Mouse (Mus musculus) olfactory bulb, adult 2 months (tissue): ENCODE results near the gene Man1c1.

Experiments
- CTCF ChIP-seq: fragments of 200-500 bp; IDR thresholded peaks from 2 replicates; pipeline ENCODE4 v1.5.1; 2012; ENCODE audit warnings: low read depth, mild to moderate bottlenecking, low read length, moderate library complexity; ENCODE audit not compliant: insufficient read depth
- POLR2A ChIP-seq: fragments of 200-500 bp; IDR thresholded peaks from 2 replicates; pipeline ENCODE4 v1.6.1; 2012; ENCODE audit warnings: mild to moderate bottlenecking, low read depth, low read length, moderate library complexity; ENCODE audit not compliant: insufficient read depth

DNA sequence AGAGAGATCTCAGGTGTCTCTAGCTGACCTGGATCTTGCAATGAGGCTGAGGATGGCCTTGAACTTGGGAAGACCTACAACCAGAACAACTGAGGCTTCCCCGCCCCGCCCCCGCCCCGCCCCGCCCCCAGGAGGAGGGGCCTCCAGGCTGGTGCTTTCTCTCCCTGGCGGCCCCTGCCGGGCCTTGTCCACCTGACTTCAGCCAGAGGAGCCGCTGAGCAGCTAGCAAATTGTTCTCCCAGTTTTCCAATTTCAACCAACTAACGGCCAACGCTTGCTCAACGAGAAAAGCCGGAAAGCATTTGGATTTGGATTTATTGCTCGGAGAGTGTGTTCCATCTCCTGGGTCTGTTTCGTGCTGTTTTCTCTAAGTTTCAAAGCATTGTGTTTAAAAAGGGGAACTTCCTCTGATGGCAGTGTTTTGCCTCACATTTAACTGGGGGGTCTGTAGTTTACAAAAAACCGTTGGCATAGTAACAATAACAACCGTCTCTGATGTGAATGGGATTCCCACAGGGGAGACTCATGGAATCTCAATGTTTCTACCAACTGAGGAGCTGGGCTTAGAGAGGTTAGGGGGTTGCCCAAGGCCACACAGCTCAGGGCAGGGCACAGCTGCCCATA lies 146.4 kb downstream of the Man1c1 start:
- TF ChIP-seq POLR2A (no peak), CTCF (no peak)
